Mouse (Mus musculus): ENCODE results near the gene Adam8. TPM values are rescaled to one million over a fixed set of nuclear protein-coding genes. Genes with fewer than 3 reads are reported as not detected.

Gene Adam8
- polyA plus RNA-seq, 1 experiment from 2014 or later, result 3.6 TPM

DNA sequence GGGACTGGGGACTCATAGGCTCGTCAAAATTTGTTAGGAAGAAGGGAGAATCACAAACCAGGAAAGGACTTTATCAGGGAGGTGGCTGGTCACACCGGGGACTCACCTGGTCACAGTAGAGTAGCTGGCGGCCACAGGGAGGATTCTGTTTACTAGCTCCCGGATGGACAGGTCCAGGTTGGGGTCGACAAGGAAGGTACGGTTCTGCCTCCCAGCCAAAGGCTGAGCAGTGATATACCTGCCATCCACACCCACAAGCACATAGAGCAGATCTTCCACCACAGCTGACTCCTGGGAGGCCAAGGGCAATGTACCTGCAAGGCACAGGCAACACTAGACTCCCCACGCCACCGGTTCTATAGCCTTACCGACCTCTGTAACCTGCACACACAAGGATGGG is 15.4 kb upstream of the Adam8 start:
- Histone ChIP-seq H3K9me3 (ENCODE audit: control insufficient read depth, low read length) (no peaks in the 10 kb centered on the region), H3K27ac (replicated peaks; ENCODE audit: low read depth, low read length) (no peak overlapping the region), H3K4me2 (ENCODE audit: low read length) (no peak overlapping the region), H3K36me3 (ENCODE audit: control insufficient read depth, insufficient read depth, low read length) (peaks cover 49% of the 10 kb centered on the region), H3K9ac (replicated peaks; ENCODE audit: low read length) (no peak overlapping the region), H3K4me1 (ENCODE audit: control insufficient read depth, insufficient read depth, low read length) (no peaks in the 10 kb centered on the region), H3K4me3 (replicated peaks; ENCODE audit: low read depth, low read length) (no peak overlapping the region), H3K27me3 (ENCODE audit: control insufficient read depth, insufficient read depth, low read length) (no peaks in the 10 kb centered on the region)
- no peak for ATAC-seq (ENCODE audit: low FRiP score, low TSS enrichment)
- 96% methylated on average over 9 of the region's 9 CpGs for WGBS
- DNase-seq, result no peak

DNA sequence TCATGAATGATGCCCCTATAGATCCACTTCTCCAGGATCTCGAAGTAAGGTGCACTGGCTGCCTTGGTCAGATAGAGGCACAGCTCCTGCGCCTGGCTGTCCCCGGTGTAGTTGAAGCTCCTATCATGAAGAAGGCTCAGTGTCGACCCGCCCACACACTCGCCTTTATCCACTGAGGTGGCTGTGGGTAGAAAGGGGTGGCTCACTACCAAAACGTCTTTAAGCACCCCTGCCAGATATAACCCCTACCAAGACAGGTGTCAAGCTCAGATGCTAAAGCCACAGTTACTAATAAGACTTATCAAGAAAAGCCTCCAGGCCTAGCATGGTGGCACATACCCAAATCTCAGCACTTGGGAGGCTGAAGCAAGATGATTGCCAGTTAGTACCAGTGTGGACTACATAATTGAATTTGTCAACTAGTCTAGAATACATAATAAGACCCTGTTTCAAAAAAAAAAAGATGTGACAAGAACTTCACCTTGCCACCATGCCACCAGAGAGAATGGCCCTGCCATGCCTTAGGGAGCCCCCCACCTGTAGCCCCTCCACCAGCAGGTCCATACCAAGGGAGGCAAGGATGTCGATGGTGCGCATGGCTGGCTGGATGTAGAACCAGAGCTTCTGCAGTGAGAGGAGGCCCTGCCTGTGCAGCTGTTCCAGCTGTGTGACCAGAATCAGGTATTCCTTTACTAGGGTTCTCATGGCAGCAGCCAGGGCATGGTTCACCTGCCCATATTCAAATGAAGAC is 14.7 kb upstream of the Adam8 start:
- H3K27ac ChIP-seq (replicated peaks; ENCODE audit: low read depth, low read length), result no peak overlapping the region
- no peaks in the 10 kb centered on the region for H3K4me1 ChIP-seq (ENCODE audit: control insufficient read depth, insufficient read depth, low read length)
- H3K27me3 ChIP-seq (ENCODE audit: control insufficient read depth, insufficient read depth, low read length), result no peaks in the 10 kb centered on the region
- H3K4me2 ChIP-seq (ENCODE audit: low read length), result no peak overlapping the region
- ATAC-seq (ENCODE audit: low FRiP score, low TSS enrichment), result no peak
- H3K36me3 ChIP-seq (ENCODE audit: control insufficient read depth, insufficient read depth, low read length), result peaks cover 56% of the 10 kb centered on the region
- WGBS, result 95% methylated on average over 9 of the region's 9 CpGs
- no peak overlapping the region for H3K4me3 ChIP-seq (replicated peaks; ENCODE audit: low read depth, low read length)
- no peaks in the 10 kb centered on the region for H3K9me3 ChIP-seq (ENCODE audit: control insufficient read depth, low read length)
- H3K9ac ChIP-seq (replicated peaks; ENCODE audit: low read length), result no peak overlapping the region
- no peak for DNase-seq

DNA sequence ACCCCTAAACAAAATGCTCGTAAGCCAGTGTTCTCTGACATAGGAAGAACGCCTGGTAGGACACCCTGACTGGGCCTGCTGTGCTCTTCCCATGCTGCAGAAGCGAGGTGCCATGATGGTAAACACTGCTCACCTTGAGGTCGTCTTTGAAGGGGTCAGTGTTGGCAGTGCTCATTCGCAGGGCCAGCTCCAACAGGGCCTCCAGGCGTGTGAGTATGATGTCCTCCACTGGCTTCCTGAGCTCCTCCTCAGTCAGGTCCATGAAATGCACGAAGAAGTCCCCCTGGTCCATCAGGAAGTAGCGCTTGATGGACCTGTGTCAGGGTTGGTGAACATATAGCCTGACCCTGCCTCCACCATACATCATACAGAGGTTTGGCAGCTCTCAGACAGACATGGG is 12.3 kb upstream of the Adam8 start:
- 93% methylated on average over 8 of the region's 8 CpGs for WGBS
- DNase-seq (no peak), ATAC-seq (ENCODE audit: low FRiP score, low TSS enrichment) (no peak)
- Histone ChIP-seq H3K4me2 (ENCODE audit: low read length) (no peak overlapping the region), H3K4me3 (replicated peaks; ENCODE audit: low read depth, low read length) (no peak overlapping the region), H3K4me1 (ENCODE audit: control insufficient read depth, insufficient read depth, low read length) (no peaks in the 10 kb centered on the region), H3K27me3 (ENCODE audit: control insufficient read depth, insufficient read depth, low read length) (no peaks in the 10 kb centered on the region), H3K27ac (replicated peaks; ENCODE audit: low read depth, low read length) (no peak overlapping the region), H3K36me3 (ENCODE audit: control insufficient read depth, insufficient read depth, low read length) (peaks cover 71% of the 10 kb centered on the region), H3K9ac (replicated peaks; ENCODE audit: low read length) (no peak overlapping the region), H3K9me3 (ENCODE audit: control insufficient read depth, low read length) (no peaks in the 10 kb centered on the region)

DNA sequence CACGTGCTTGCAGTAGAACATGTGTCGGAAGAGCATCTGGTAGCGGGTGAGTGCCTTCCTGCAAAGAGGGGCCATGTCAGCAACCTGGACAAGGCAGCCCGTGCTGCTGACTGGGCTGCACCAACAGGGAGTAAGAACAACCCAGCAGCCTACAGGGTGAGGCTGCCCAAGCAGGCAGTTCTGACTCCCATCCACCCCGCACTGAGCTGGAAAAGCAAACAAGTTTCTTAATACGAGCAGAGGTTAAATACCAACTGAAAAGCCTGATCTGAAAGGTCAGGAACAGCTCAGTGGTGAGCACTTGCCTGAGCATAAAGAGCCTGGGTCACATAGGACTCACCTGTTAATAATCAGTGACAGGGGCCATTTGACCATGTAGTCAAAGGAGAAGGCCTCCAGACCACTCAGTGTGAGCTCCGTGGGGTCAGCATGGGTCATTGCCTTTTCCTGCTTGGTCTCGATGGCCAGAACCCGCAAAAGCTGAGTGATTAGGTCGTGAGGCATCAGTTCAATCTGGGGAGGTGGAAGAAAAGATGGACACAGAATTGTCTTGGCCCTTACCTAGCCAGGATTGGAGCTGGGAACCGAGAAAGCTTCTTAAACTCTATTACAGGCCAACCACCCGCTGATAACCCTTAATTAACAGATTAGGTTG is 8.9 kb upstream of the Adam8 start:
- H3K9me3 ChIP-seq (ENCODE audit: control insufficient read depth, low read length), result no peaks in the 10 kb centered on the region
- ATAC-seq (ENCODE audit: low FRiP score, low TSS enrichment) (no peak), DNase-seq (no peak)
- no peak overlapping the region for H3K4me2 ChIP-seq (ENCODE audit: low read length)
- H3K4me3 ChIP-seq (replicated peaks; ENCODE audit: low read depth, low read length), result no peak overlapping the region
- H3K9ac ChIP-seq (replicated peaks; ENCODE audit: low read length), result no peak overlapping the region
- H3K27ac ChIP-seq (replicated peaks; ENCODE audit: low read depth, low read length), result no peak overlapping the region
- H3K4me1 ChIP-seq (ENCODE audit: control insufficient read depth, insufficient read depth, low read length), result no peaks in the 10 kb centered on the region
- H3K36me3 ChIP-seq (ENCODE audit: control insufficient read depth, insufficient read depth, low read length), result peaks cover 91% of the 10 kb centered on the region
- H3K27me3 ChIP-seq (ENCODE audit: control insufficient read depth, insufficient read depth, low read length), result no peaks in the 10 kb centered on the region
- 56% methylated on average over 12 of the region's 12 CpGs for WGBS

DNA sequence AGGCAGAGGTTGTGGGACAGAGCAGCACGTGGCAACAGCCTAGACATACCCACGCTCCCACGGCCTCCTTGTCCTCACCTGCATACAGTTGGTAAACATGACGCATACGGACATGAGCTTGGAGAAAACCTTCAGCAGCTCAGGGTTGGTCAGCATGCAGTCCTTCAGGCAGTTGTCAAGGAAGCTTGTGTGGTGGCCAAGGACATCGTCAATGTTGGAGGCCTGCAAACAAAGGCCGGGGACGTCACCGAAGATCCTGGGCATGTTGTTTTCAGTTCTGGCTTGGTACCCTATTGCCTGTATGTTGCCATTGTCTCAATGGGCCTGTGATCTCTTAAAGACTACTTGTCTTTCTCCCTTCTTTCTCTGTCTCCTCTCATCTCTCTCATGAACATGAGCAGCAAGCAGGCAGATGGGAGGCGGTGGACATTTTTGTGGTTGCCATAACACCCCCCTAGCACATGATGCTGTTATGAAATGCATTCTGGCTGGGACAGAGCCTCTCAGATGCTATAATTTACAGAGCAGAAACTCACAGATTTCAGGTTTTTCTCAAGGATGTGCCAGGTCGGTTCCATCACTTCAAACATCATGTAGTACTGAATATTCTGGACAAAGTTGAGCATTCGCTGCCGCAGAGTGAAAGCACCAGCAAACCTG is 6.5 kb upstream of the Adam8 start:
- Histone ChIP-seq H3K4me3 (replicated peaks; ENCODE audit: low read depth, low read length) (no peak overlapping the region), H3K4me2 (ENCODE audit: low read length) (no peak overlapping the region), H3K9me3 (ENCODE audit: control insufficient read depth, low read length) (no peaks in the 10 kb centered on the region), H3K27me3 (ENCODE audit: control insufficient read depth, insufficient read depth, low read length) (no peaks in the 10 kb centered on the region), H3K4me1 (ENCODE audit: control insufficient read depth, insufficient read depth, low read length) (no peaks in the 10 kb centered on the region), H3K9ac (replicated peaks; ENCODE audit: low read length) (no peak overlapping the region), H3K27ac (replicated peaks; ENCODE audit: low read depth, low read length) (no peak overlapping the region), H3K36me3 (ENCODE audit: control insufficient read depth, insufficient read depth, low read length) (peaks cover 83% of the 10 kb centered on the region)
- DNase-seq (no peak), ATAC-seq (ENCODE audit: low FRiP score, low TSS enrichment) (no peak)
- WGBS, result 97% methylated on average over 13 of the region's 13 CpGs

DNA sequence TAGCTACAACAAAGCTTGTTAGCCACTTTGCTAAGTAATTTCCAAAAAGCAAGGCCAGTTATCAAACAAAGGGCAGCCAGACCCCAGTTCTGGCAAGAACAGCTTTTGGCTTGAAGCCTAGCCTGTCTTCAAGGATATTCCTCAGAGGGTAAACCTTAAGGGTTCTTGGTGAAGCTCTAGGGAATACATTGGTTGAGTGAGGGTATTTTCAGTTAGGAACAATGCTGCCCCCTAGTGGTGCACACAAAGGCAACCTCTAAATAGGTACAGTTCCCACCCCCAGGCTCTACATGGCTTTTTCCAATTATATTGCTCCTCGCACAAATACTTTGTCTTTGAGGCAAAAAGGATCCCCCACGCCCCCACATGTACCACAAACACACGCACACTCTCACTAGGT is 2.3 kb upstream of the Adam8 start:
- DNase-seq (peak; percentile 82), ATAC-seq (ENCODE audit: low FRiP score, low TSS enrichment) (no peak)
- Histone ChIP-seq H3K4me2 (ENCODE audit: low read length) (no peak overlapping the region), H3K27ac (replicated peaks; ENCODE audit: low read depth, low read length) (no peak overlapping the region), H3K4me3 (replicated peaks; ENCODE audit: low read depth, low read length) (no peak overlapping the region), H3K9me3 (ENCODE audit: control insufficient read depth, low read length) (no peaks in the 10 kb centered on the region), H3K9ac (replicated peaks; ENCODE audit: low read length) (no peak overlapping the region), H3K4me1 (ENCODE audit: control insufficient read depth, insufficient read depth, low read length) (no peaks in the 10 kb centered on the region), H3K36me3 (ENCODE audit: control insufficient read depth, insufficient read depth, low read length) (peaks cover 47% of the 10 kb centered on the region), H3K27me3 (ENCODE audit: control insufficient read depth, insufficient read depth, low read length) (no peaks in the 10 kb centered on the region)
- WGBS, result 37% methylated on average over 3 of the region's 3 CpGs

DNA sequence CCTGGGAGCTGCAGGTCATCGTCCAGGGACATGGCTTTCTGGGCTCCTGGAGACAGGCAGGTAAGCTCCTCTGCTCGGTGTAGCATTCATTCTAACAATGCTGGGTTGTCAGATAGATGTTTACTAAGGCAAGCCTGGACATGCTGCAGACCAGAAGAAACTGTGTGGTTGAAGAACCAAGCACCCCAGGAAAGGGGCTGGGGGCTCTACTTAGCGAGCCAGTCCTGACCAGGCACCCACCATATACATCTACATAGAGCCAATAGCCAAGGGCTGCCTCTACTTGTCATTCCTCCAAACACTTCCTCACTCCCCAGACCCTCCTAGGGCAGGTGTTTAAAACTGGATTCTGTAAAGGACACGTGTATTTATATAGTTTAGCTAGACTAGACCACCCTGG is 1.8 kb upstream of the Adam8 start:
- Histone ChIP-seq H3K27ac (replicated peaks; ENCODE audit: low read depth, low read length) (no peak overlapping the region), H3K9me3 (ENCODE audit: control insufficient read depth, low read length) (no peaks in the 10 kb centered on the region), H3K4me3 (replicated peaks; ENCODE audit: low read depth, low read length) (no peak overlapping the region), H3K4me2 (ENCODE audit: low read length) (no peak overlapping the region), H3K4me1 (ENCODE audit: control insufficient read depth, insufficient read depth, low read length) (no peaks in the 10 kb centered on the region), H3K27me3 (ENCODE audit: control insufficient read depth, insufficient read depth, low read length) (no peaks in the 10 kb centered on the region), H3K36me3 (ENCODE audit: control insufficient read depth, insufficient read depth, low read length) (peaks cover 43% of the 10 kb centered on the region), H3K9ac (replicated peaks; ENCODE audit: low read length) (no peak overlapping the region)
- WGBS, result 74% methylated on average over 4 of the region's 4 CpGs
- ATAC-seq (ENCODE audit: low FRiP score, low TSS enrichment) (no peak), DNase-seq (no peak)

DNA sequence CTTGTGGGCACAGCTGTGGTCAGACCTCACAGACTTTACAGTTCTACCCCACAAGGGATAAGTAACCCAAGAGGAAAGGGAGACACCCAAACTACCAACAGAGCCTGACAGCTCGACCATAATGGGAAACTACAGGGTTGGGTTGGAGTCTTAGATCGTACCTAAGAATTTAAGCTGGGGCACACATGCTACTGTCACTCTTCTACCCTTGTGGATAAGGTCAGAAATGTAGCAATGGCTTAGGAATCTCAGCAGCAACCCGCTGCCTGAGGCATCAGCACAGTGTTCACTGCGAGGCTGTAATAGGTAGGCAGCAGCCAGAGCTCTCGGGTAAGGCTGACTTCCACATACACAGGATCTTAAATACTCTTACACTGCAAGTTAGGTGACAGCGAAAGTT is 1.2 kb upstream of the Adam8 start:
- no peak for ATAC-seq (ENCODE audit: low FRiP score, low TSS enrichment)
- no peak for DNase-seq
- 94% methylated on average over 6 of the region's 6 CpGs for WGBS
- Histone ChIP-seq H3K36me3 (ENCODE audit: control insufficient read depth, insufficient read depth, low read length) (peaks cover 36% of the 10 kb centered on the region), H3K27me3 (ENCODE audit: control insufficient read depth, insufficient read depth, low read length) (no peaks in the 10 kb centered on the region), H3K4me3 (replicated peaks; ENCODE audit: low read depth, low read length) (no peak overlapping the region), H3K9me3 (ENCODE audit: control insufficient read depth, low read length) (no peaks in the 10 kb centered on the region), H3K27ac (replicated peaks; ENCODE audit: low read depth, low read length) (no peak overlapping the region), H3K9ac (replicated peaks; ENCODE audit: low read length) (no peak overlapping the region), H3K4me1 (ENCODE audit: control insufficient read depth, insufficient read depth, low read length) (no peaks in the 10 kb centered on the region), H3K4me2 (ENCODE audit: low read length) (no peak overlapping the region)
